Mouse (Mus musculus): ENCODE measurements around the gene Olfr218.
"Not testable (repeated sequence)": the region's sequence is repeated elsewhere in the genome, so short reads cannot be mapped to it uniquely, and the experiment has no call there.

Olfr218 gene

GRCm38 (mm10) chr1:173197508-173197907, at the start of gene Olfr218:
TSS of gene Olfr218 (plus strand) at chr1:173197808.
- DNase-seq (ENCODE audit: low read depth, low spot score) = no peak

- no peak for DNase-seq (ENCODE audit: low read depth, low spot score)
Measured at GRCm38 (mm10) chr1:173174154-173174842, 23.3 kb upstream of the Olfr218 start.

- DNase-seq (ENCODE audit: low read depth, low spot score) = no peak
Measured at GRCm38 (mm10) chr1:173190540-173190939, 7.1 kb upstream of the Olfr218 start, which contains the start of gene Olfr1406. TSS of gene Olfr1406 (minus strand) at chr1:173190640.

- DNase-seq (ENCODE audit: low read depth, low spot score) = no peak
Measured at GRCm38 (mm10) chr1:173192059-173192458, 5.5 kb upstream of the Olfr218 start.

- DNase-seq (ENCODE audit: low read depth, low spot score) = no peak
Measured at GRCm38 (mm10) chr1:173196359-173196758, 1.2 kb upstream of the Olfr218 start.

- DNase-seq (ENCODE audit: low read depth, low spot score) = no peak
Measured at GRCm38 (mm10) chr1:173212092-173212491, 14.5 kb downstream of the Olfr218 start, which contains the start of gene Olfr1404. TSS of gene Olfr1404 (plus strand) at chr1:173212392.

GRCm38 (mm10) chr1:173216481-173216880, 18.9 kb downstream of the Olfr218 start:
- no peak for DNase-seq (ENCODE audit: low read depth, low spot score)

- DNase-seq (ENCODE audit: low read depth, low spot score) = no peak
Measured at GRCm38 (mm10) chr1:173227081-173227480, 29.5 kb downstream of the Olfr218 start, which contains the start of gene Fcer1a. TSS of gene Fcer1a (minus strand) at chr1:173227214.

GRCm38 (mm10) chr1:173237004-173237403, 39.4 kb downstream of the Olfr218 start:
- not testable (repeated sequence) for DNase-seq (ENCODE audit: low read depth, low spot score)

GRCm38 (mm10) chr1:173249888-173250287, 52.3 kb downstream of the Olfr218 start:
- DNase-seq (ENCODE audit: low read depth, low spot score) = no peak
